ENCODE assay signal across 8 mouse cellular contexts in genomic region chr9:37421239-37421638, GRCm38 (mm10). TPM values are rescaled to one million over a fixed set of nuclear protein-coding genes. Genes with fewer than 3 reads are reported as not detected.
DNase-seq lines count a peak whose midpoint lies in the region; ATAC-seq and TF ChIP-seq lines count a peak whose summit lies in the region.

No protein-coding gene starts in this region.

- no peak for TF ChIP-seq CTCF in gastrocnemius, adult 2 months (IDR thresholded peaks at IDR 0.05)
- TF ChIP-seq CTCF in G1E (IDR thresholded peaks at IDR 0.05; ENCODE audit: low read depth, low read length) = no peak
- no peak for TF ChIP-seq CTCF in liver, embryonic 14.5 days (IDR thresholded peaks at IDR 0.05; ENCODE audit: low read depth)

- peaks cover 12% of the 10 kb centered on the region for H3K4me1 ChIP-seq in G1E (ENCODE audit: insufficient read depth, low read depth, low read length)
- no peaks in the 10 kb centered on the region; a peak in 1 of 4 replicates for H3K4me1 ChIP-seq in liver, embryonic 14.5 days (replicated peaks; ENCODE audit: control insufficient read depth in 2 of 2, insufficient read depth in 2 of 2, low read length in 1 of 2)
- peaks cover 11% of the 10 kb centered on the region for H3K4me1 ChIP-seq in neural tube, embryonic 13.5 days (replicated peaks)

- 19% methylated on average over 12 of the region's 12 CpGs for WGBS in liver, embryonic 14.5 days (ENCODE audit: insufficient replicate concordance)
- WGBS in neural tube, embryonic 13.5 days = 15% methylated on average over 12 of the region's 12 CpGs

- no peaks in the 10 kb centered on the region for H3K36me3 ChIP-seq in G1E (replicated peaks)
- no peaks in the 10 kb centered on the region for H3K36me3 ChIP-seq in liver, embryonic 14.5 days (replicated peaks; ENCODE audit: control insufficient read depth, insufficient read depth, low read depth)
- no peaks in the 10 kb centered on the region for H3K36me3 ChIP-seq in neural tube, embryonic 13.5 days

- H3K4me2 ChIP-seq in liver, embryonic 14.5 days (ENCODE audit: low read depth) = peak overlapping the region; percentile 42
- peak overlapping the region; percentile 59 for H3K4me2 ChIP-seq in neural tube, embryonic 13.5 days

- H3K9me3 ChIP-seq in G1E (replicated peaks) = no peaks in the 10 kb centered on the region
- H3K9me3 ChIP-seq in liver, embryonic 14.5 days (ENCODE audit: control insufficient read depth, low read length) = no peaks in the 10 kb centered on the region
- H3K9me3 ChIP-seq in neural tube, embryonic 13.5 days = no peaks in the 10 kb centered on the region

- no peak for TF ChIP-seq EP300 in liver, embryonic 14.5 days (IDR thresholded peaks at IDR 0.05; ENCODE audit: low read depth)

- H3K27me3 ChIP-seq in G1E (ENCODE audit: insufficient read depth, low read length) = peaks cover 52% of the 10 kb centered on the region
- no peaks in the 10 kb centered on the region for H3K27me3 ChIP-seq in liver, embryonic 14.5 days (ENCODE audit: control insufficient read depth, insufficient read depth, low read length)
- H3K27me3 ChIP-seq in neural tube, embryonic 13.5 days = peaks cover 27% of the 10 kb centered on the region

- H3K4me3 ChIP-seq in gastrocnemius, adult 2 months = peak overlapping the region; percentile 62
- H3K4me3 ChIP-seq in G1E (ENCODE audit: low read depth, low read length) = peak overlapping the region; percentile 38; the same call in 1 of the 2 replicates
- no peak overlapping the region; a peak in 1 of 4 replicates for H3K4me3 ChIP-seq in liver, embryonic 14.5 days (ENCODE audit: insufficient read depth in 1 of 2, low read depth in 2 of 2, low read length in 2 of 2)
- H3K4me3 ChIP-seq in neural tube, embryonic 13.5 days = peak overlapping the region; percentile 31; the same call in 1 of the 2 replicates

- H3K9ac ChIP-seq in liver, embryonic 14.5 days (replicated peaks) = no peak overlapping the region
- H3K9ac ChIP-seq in neural tube, embryonic 13.5 days = 0 out of 2 replicates have a peak overlapping the region, but pooled peaks have one; percentile 60

- H3K27ac ChIP-seq in gastrocnemius, adult 2 months = peak overlapping the region; percentile 61; the same call in 1 of the 2 replicates
- H3K27ac ChIP-seq in liver, embryonic 14.5 days = no peak overlapping the region
- H3K27ac ChIP-seq in neural tube, embryonic 13.5 days (replicated peaks) = no peak overlapping the region

- no peak for ATAC-seq in G1E (ENCODE audit: extremely low read depth, insufficient number of reproducible peaks, low FRiP score, poor library complexity, severe bottlenecking)
- ATAC-seq in liver, embryonic 14.5 days (ENCODE audit: insufficient read depth) = peak; percentile 29; the same call in 1 of the 2 replicates
- ATAC-seq in neural tube, embryonic 13.5 days (ENCODE audit: low read depth) = peak; percentile 60; the same call in 1 of the 2 replicates

- DNase-seq in gastrocnemius, adult 2 months = no peak
- DNase-seq in gastrocnemius, postnatal 25 days = no peak
- DNase-seq in G1E (ENCODE audit: low spot score) = no peak
- peak; percentile 14 for DNase-seq in heart, postnatal 4 days
- no peak for DNase-seq in liver, embryonic 14.5 days (ENCODE audit: low read depth in 3 of 3, low spot score in 3 of 3)
- DNase-seq in MN1 (ENCODE audit: low spot score) = no peak
- no peak for DNase-seq in frontal cortex, postnatal 14 days (ENCODE audit: low spot score in 2 of 2)

- intact Hi-C loops in gastrocnemius, adult 2 months (cut with DNase I) = no loop called here

RNA-seq across cellular contexts. Expression of gene Robo3, which starts 11.8 kb away (rescaled TPM):
- total RNA-seq in gastrocnemius, adult 2 months (2021) = not detected
- total RNA-seq in gastrocnemius, postnatal 25 days (2021) = not detected
- not detected in 2 replicates for total RNA-seq in G1E (2014; fragmentation: Nextera tagmentation)
- total RNA-seq in G1E (2017) = 0.27 and 0.35 TPM in 2 replicates
- 0.20 and 0.24 TPM in 2 replicates for polyA plus RNA-seq in G1E (2012)
- under 1 TPM in 1 of 2 experiments, not detected in 1; 0.05 TPM for total RNA-seq in heart, postnatal 4 days (2021)
- polyA plus RNA-seq in liver, embryonic 14.5 days (2012; rRNA removed) = 0.23 and 0.25 TPM in 2 replicates
- polyA plus RNA-seq in liver, embryonic 14.5 days (2014; fragmentation: Nextera tagmentation; extraction: Ambion mirVana) = 0.05 and 0.11 TPM in 2 replicates
- polyA plus RNA-seq in neural tube, embryonic 13.5 days (2015; fragmentation: Nextera tagmentation; extraction: Ambion mirVana) = 63.2 and 65.0 TPM in 2 replicates

RNA-seq across cellular contexts. Expression of gene Robo4, which starts 19.5 kb away (rescaled TPM):
- 10 to 100 TPM in 1 of 2 experiments, 1 to 10 TPM in 1; 8.6 to 10.6 TPM for total RNA-seq in gastrocnemius, adult 2 months (2021)
- 1 to 10 TPM; 7.6 to 9.7 TPM for total RNA-seq in gastrocnemius, postnatal 25 days (2021)
- total RNA-seq in G1E (2014; fragmentation: Nextera tagmentation) = not detected in 2 replicates
- 0.05 and 0.06 TPM in 2 replicates for total RNA-seq in G1E (2017)
- not detected in 2 replicates for polyA plus RNA-seq in G1E (2012)
- 10 to 100 TPM; 32.6 to 33.2 TPM for total RNA-seq in heart, postnatal 4 days (2021)
- polyA plus RNA-seq in liver, embryonic 14.5 days (2012; rRNA removed) = 1.4 TPM in 2 replicates
- 1.6 and 1.8 TPM in 2 replicates for polyA plus RNA-seq in liver, embryonic 14.5 days (2014; fragmentation: Nextera tagmentation; extraction: Ambion mirVana)
- polyA plus RNA-seq in neural tube, embryonic 13.5 days (2015; fragmentation: Nextera tagmentation; extraction: Ambion mirVana) = 6.2 and 7.8 TPM in 2 replicates

RNA-seq across cellular contexts. Expression of gene Hepacam, which starts 54.1 kb away (rescaled TPM):
- total RNA-seq in gastrocnemius, adult 2 months (2021) = under 1 TPM in 1 of 2 experiments, not detected in 1; 0.20 TPM
- under 1 TPM; 0.13 to 0.33 TPM for total RNA-seq in gastrocnemius, postnatal 25 days (2021)
- total RNA-seq in G1E (2014; fragmentation: Nextera tagmentation) (not detected in 2 replicates), G1E (2017) (not detected in 2 replicates)
- polyA plus RNA-seq in G1E (2012) = not detected in 2 replicates
- not detected for total RNA-seq in heart, postnatal 4 days (2021)
- polyA plus RNA-seq in liver, embryonic 14.5 days (2012; rRNA removed) = not detected in 2 replicates
- polyA plus RNA-seq in liver, embryonic 14.5 days (2014; fragmentation: Nextera tagmentation; extraction: Ambion mirVana) = not detected in 2 replicates
- 6.7 and 6.9 TPM in 2 replicates for polyA plus RNA-seq in neural tube, embryonic 13.5 days (2015; fragmentation: Nextera tagmentation; extraction: Ambion mirVana)

Comparison
In these comparisons a context has a peak if more than half of its experiments do, and no peak if none do; other contexts are left out.
1. H3K4me3 ChIP-seq: peak in gastrocnemius, adult 2 months (single experiment), G1E (single experiment) and neural tube, embryonic 13.5 days (single experiment); none in liver, embryonic 14.5 days (0 of 2).
2. RNA of gene Robo4, which starts 19.5 kb away (total RNA-seq): 32.6 to 33.2 TPM in heart, postnatal 4 days, 8.6 to 10.6 TPM in gastrocnemius, adult 2 months and 7.6 to 9.7 TPM in gastrocnemius, postnatal 25 days; 0.05 to 0.06 TPM in G1E; every median in the first group is over 4 times any median in the second.